20 mouse cellular contexts compared by ENCODE assay signal in genomic region chr9:67114099-67114498, GRCm38 (mm10).
DNase-seq lines count a peak whose midpoint lies in the region; ATAC-seq lines count a peak whose summit lies in the region.
"Had no signal": no experiment of that assay in that cellular context is flagged by ENCODE, and none has a peak within 500 bp of the region (broad histone marks: within the 10 kb centered on the region; RNA-seq: fewer than 3 reads in every experiment).

No protein-coding gene starts in this region.

- no peak overlapping the region for H3K9ac ChIP-seq in kidney, embryonic 15.5 days
- no peak overlapping the region for H3K9ac ChIP-seq in embryonic facial prominence, embryonic 14.5 days (ENCODE audit: low read depth, low read length)
- no peak overlapping the region for H3K9ac ChIP-seq in limb, embryonic 11.5 days (ENCODE audit: low read length)
- H3K9ac ChIP-seq: heart, embryonic 12.5 days; hindbrain, embryonic 13.5 days; liver, embryonic 15.5 days had no signal

- no peak for ATAC-seq in kidney, embryonic 15.5 days (replicated peaks; ENCODE audit: low FRiP score)
- peak; percentile 61; the same call in 1 of the 2 replicates for ATAC-seq in embryonic facial prominence, embryonic 14.5 days (ENCODE audit: low read depth)
- ATAC-seq in limb, embryonic 11.5 days (ENCODE audit: insufficient number of reproducible peaks, low FRiP score, low TSS enrichment, low read depth) = no peak
- ATAC-seq: inflammation-experienced regulatory T-cells, adult 6 months had no signal

- no peaks in the 10 kb centered on the region for H3K9me3 ChIP-seq in kidney, embryonic 15.5 days (replicated peaks)
- H3K9me3 ChIP-seq in embryonic facial prominence, embryonic 14.5 days (ENCODE audit: control insufficient read depth, low read length) = no peaks in the 10 kb centered on the region
- no peaks in the 10 kb centered on the region for H3K9me3 ChIP-seq in limb, embryonic 11.5 days (ENCODE audit: control insufficient read depth, low read length)
- H3K9me3 ChIP-seq: heart, embryonic 12.5 days; hindbrain, embryonic 13.5 days; liver, embryonic 15.5 days had no signal

- H3K27ac ChIP-seq in kidney, embryonic 15.5 days = peak overlapping the region; percentile 32; the same call in 1 of the 2 replicates
- no peak overlapping the region; the same call in 1 of the 2 replicates for H3K27ac ChIP-seq in embryonic facial prominence, embryonic 14.5 days (replicated peaks; ENCODE audit: low read depth, low read length)
- H3K27ac ChIP-seq in limb, embryonic 11.5 days (replicated peaks; ENCODE audit: low read depth, low read length) = no peak overlapping the region
- H3K27ac ChIP-seq: hindbrain, embryonic 13.5 days; liver, embryonic 15.5 days had no signal

- peaks cover 67% of the 10 kb centered on the region for H3K4me1 ChIP-seq in kidney, embryonic 15.5 days
- peaks cover 12% of the 10 kb centered on the region for H3K4me1 ChIP-seq in embryonic facial prominence, embryonic 14.5 days (ENCODE audit: control insufficient read depth, insufficient read depth, low read length)
- peaks cover 9% of the 10 kb centered on the region; the same call in 1 of the 2 replicates for H3K4me1 ChIP-seq in limb, embryonic 11.5 days (ENCODE audit: control insufficient read depth, insufficient read depth, low read length)
- H3K4me1 ChIP-seq: liver, embryonic 15.5 days had no signal

- no peak overlapping the region for H3K4me2 ChIP-seq in kidney, embryonic 15.5 days
- H3K4me2 ChIP-seq in embryonic facial prominence, embryonic 14.5 days (ENCODE audit: low read depth, low read length) = no peak overlapping the region
- H3K4me2 ChIP-seq in limb, embryonic 11.5 days (ENCODE audit: low read depth, severe bottlenecking) = no peak overlapping the region
- H3K4me2 ChIP-seq: heart, embryonic 12.5 days; hindbrain, embryonic 13.5 days; liver, embryonic 15.5 days had no signal

- H3K36me3 ChIP-seq in kidney, embryonic 15.5 days = no peaks in the 10 kb centered on the region
- no peaks in the 10 kb centered on the region for H3K36me3 ChIP-seq in embryonic facial prominence, embryonic 14.5 days (ENCODE audit: control insufficient read depth, insufficient read depth, low read length)
- H3K36me3 ChIP-seq in limb, embryonic 11.5 days (ENCODE audit: control insufficient read depth, insufficient read depth, low read length) = no peaks in the 10 kb centered on the region
- H3K36me3 ChIP-seq: heart, embryonic 12.5 days; hindbrain, embryonic 13.5 days; liver, embryonic 15.5 days had no signal

- DNase-seq in kidney, postnatal 14 days = no peak
- peak; percentile 86 for DNase-seq in embryonic facial prominence, embryonic 14.5 days (ENCODE audit: low spot score)
- DNase-seq in limb, embryonic 11.5 days (ENCODE audit: low spot score) = peak; percentile 22
- peak; percentile 96 for DNase-seq in skeletal muscle tissue, adult 2 months (ENCODE audit: low read depth, low spot score)
- DNase-seq in urinary bladder, postnatal 25 days (ENCODE audit: low spot score) = no peak
- DNase-seq in adipocyte (ENCODE audit: low spot score) = no peak
- DNase-seq: B cell, adult 2 months; cerebellum, adult 2 months; cerebellum, postnatal 36 days; heart, postnatal 14 days; kidney, adult 8-10 months; kidney, postnatal 4 days; left cerebral cortex, postnatal 4 days; midbrain, embryonic 14.5 days; thymus, adult 2 months had no signal

- 47% methylated on average over 5 of the region's 5 CpGs for WGBS in kidney, embryonic 15.5 days
- 48% methylated on average over 5 of the region's 5 CpGs for WGBS in embryonic facial prominence, embryonic 14.5 days
- WGBS in limb, embryonic 11.5 days = 41% methylated on average over 5 of the region's 5 CpGs

- no peaks in the 10 kb centered on the region for H3K27me3 ChIP-seq in kidney, embryonic 15.5 days
- no peaks in the 10 kb centered on the region for H3K27me3 ChIP-seq in embryonic facial prominence, embryonic 14.5 days (replicated peaks; ENCODE audit: control insufficient read depth, insufficient read depth, low read length)
- H3K27me3 ChIP-seq in limb, embryonic 11.5 days (ENCODE audit: control insufficient read depth, insufficient read depth, low read length) = no peaks in the 10 kb centered on the region
- H3K27me3 ChIP-seq: heart, embryonic 12.5 days; hindbrain, embryonic 13.5 days; liver, embryonic 15.5 days had no signal

- no peak overlapping the region for H3K4me3 ChIP-seq in kidney, embryonic 15.5 days (replicated peaks)
- H3K4me3 ChIP-seq in embryonic facial prominence, embryonic 14.5 days (ENCODE audit: low read depth, low read length) = no peak overlapping the region
- no peak overlapping the region for H3K4me3 ChIP-seq in limb, embryonic 11.5 days (ENCODE audit: low read depth, low read length)
- H3K4me3 ChIP-seq: heart, embryonic 12.5 days; hindbrain, embryonic 13.5 days; liver, embryonic 15.5 days had no signal

Comparison
In these comparisons a context has a peak if more than half of its experiments do, and no peak if none do; other contexts are left out.
1. DNase-seq: peak in embryonic facial prominence, embryonic 14.5 days (single experiment), limb, embryonic 11.5 days (single experiment) and skeletal muscle tissue, adult 2 months (single experiment); none in kidney, postnatal 14 days (single experiment), urinary bladder, postnatal 25 days (single experiment) and adipocyte (single experiment).